Mouse (Mus musculus) limb, embryonic 11.5 days (tissue): ENCODE data around the gene Klk1. TPM values are rescaled to one million over a fixed set of nuclear protein-coding genes. Genes with fewer than 3 reads are reported as not detected.
"Not testable (repeated sequence)": the region's sequence is repeated elsewhere in the genome, so short reads cannot be mapped to it uniquely, and the experiment has no call there.

Experiments
- ATAC-seq: fragments of 200-750 bp; cut with Nextera tagmentation; 2 replicates; pipeline ENCODE4 v1.8.0; 2017; ENCODE audit warnings: low read depth; ENCODE audit not compliant: insufficient number of reproducible peaks, low FRiP score, low TSS enrichment
- DNase-seq: peaks from one replicate; pipeline ENCODE4 v3.0.0-alpha.2; 2015; ENCODE audit warnings: low spot score
- H3K27ac ChIP-seq: fragments of 300-500 bp; sonication (generic); replicated peaks from 2 replicates; pipeline ENCODE4 v1.5.1; 2014; ENCODE audit warnings: low read depth, mild to moderate bottlenecking, low read length
- H3K27me3 ChIP-seq: fragments of 300-500 bp; sonication (generic); 2 replicates; pipeline ENCODE4 v1.6.1; 2014; ENCODE audit warnings: mild to moderate bottlenecking, low read length, mixed read lengths; ENCODE audit not compliant: control insufficient read depth, insufficient read depth
- H3K36me3 ChIP-seq: fragments of 300-500 bp; sonication (generic); 2 replicates; pipeline ENCODE4 v1.6.1; 2014; ENCODE audit warnings: mild to moderate bottlenecking, low read length, moderate library complexity, mixed read lengths; ENCODE audit not compliant: control insufficient read depth, insufficient read depth
- H3K4me1 ChIP-seq: fragments of 300-500 bp; sonication (generic); 2 replicates; pipeline ENCODE4 v1.6.1; 2014; ENCODE audit warnings: low read length, mixed read lengths; ENCODE audit not compliant: control insufficient read depth, insufficient read depth
- H3K4me2 ChIP-seq: fragments of 300-500 bp; sonication (generic); 2 replicates; pipeline ENCODE4 v1.6.1; 2014; ENCODE audit warnings: low read depth, mild to moderate bottlenecking, moderate library complexity; ENCODE audit not compliant: severe bottlenecking
- H3K4me3 ChIP-seq: fragments of 300-500 bp; sonication (generic); 2 replicates; pipeline ENCODE4 v1.5.1; 2014; ENCODE audit warnings: low read depth, low read length
- H3K9ac ChIP-seq: fragments of 300-500 bp; sonication (generic); 2 replicates; pipeline ENCODE4 v1.6.1; 2014; ENCODE audit warnings: mild to moderate bottlenecking, low read length
- H3K9me3 ChIP-seq: fragments of 300-500 bp; sonication (generic); 2 replicates; pipeline ENCODE4 v1.6.1; 2016; ENCODE audit warnings: low read length; ENCODE audit not compliant: control insufficient read depth
- WGBS: fragments of 180-500 bp; shearing (Covaris S2); extraction: QIAGEN DNeasy Blood & Tissue Kit; methylation state at CpG from one replicate; pipeline ENCODE4 v1.1.7; 2014; 5-methylcytosine and 5-hydroxymethylcytosine counted together
- polyA plus RNA-seq: library from polyadenylated mRNA; unstranded; fragments of >200 nt; fragmentation: Nextera tagmentation; extraction: Ambion mirVana; gene quantifications from 2 replicates; pipeline ENCODE4 v1.2.1, GENCODE M21; 2014

Klk1 gene
- polyA plus RNA-seq, 1 experiment from 2014 or later, result not detected

- peak within 1 kb of the TSS; percentile 89 for H3K27ac ChIP-seq
- DNase-seq (peak; percentile 94), ATAC-seq (peak; percentile 86)
- no peaks in the 10 kb centered on the region for H3K27me3 ChIP-seq
- under 1% methylated on average over 62 of the region's 62 CpGs for WGBS
- peaks cover 5% of the 10 kb centered on the region; the same call in 1 of the 2 replicates for H3K4me1 ChIP-seq
- H3K4me2 ChIP-seq, result peak within 1 kb of the TSS; percentile 71
- peak within 1 kb of the TSS; percentile 96 for H3K9ac ChIP-seq
- H3K4me3 ChIP-seq, result peak within 1 kb of the TSS; percentile 88
- H3K9me3 ChIP-seq, result no peaks in the 10 kb centered on the region
- peaks cover 14% of the 10 kb centered on the region; the same call in 1 of the 2 replicates for H3K36me3 ChIP-seq
Measured at GRCm38 (mm10) chr7:44246055-44246983, 21.2 kb downstream of the Klk1 start, which contains the start of the genes 1700028J19Rik and 2410002F23Rik. TSS of gene 1700028J19Rik (minus strand) at chr7:44246695. TSS of gene 2410002F23Rik (plus strand) at chr7:44246722.

- Histone ChIP-seq H3K9ac (peak overlapping the region; percentile 96), H3K27me3 (no peaks in the 10 kb centered on the region), H3K9me3 (no peaks in the 10 kb centered on the region), H3K4me2 (peak overlapping the region; percentile 71), H3K27ac (peak overlapping the region; percentile 56; the same call in 1 of the 2 replicates), H3K4me3 (peak overlapping the region; percentile 88), H3K36me3 (peaks cover 14% of the 10 kb centered on the region; the same call in 1 of the 2 replicates), H3K4me1 (peaks cover 5% of the 10 kb centered on the region; the same call in 1 of the 2 replicates)
- WGBS, result 0% methylated on average over 23 of the region's 23 CpGs
- ATAC-seq (peak; percentile 18), DNase-seq (no peak)
Measured at GRCm38 (mm10) chr7:44246984-44247470, 21.9 kb downstream of the Klk1 start.

GRCm38 (mm10) chr7:44247971-44248370, 22.8 kb downstream of the Klk1 start:
- ATAC-seq (no peak), DNase-seq (no peak)
- H3K4me3 ChIP-seq, result peak overlapping the region; percentile 88
- no peaks in the 10 kb centered on the region for H3K9me3 ChIP-seq
- WGBS, result 94% methylated on average over 2 of the region's 2 CpGs
- H3K9ac ChIP-seq, result no peak overlapping the region
- H3K27ac ChIP-seq, result no peak overlapping the region
- peaks cover 5% of the 10 kb centered on the region; the same call in 1 of the 2 replicates for H3K4me1 ChIP-seq
- peak overlapping the region; percentile 71 for H3K4me2 ChIP-seq
- H3K27me3 ChIP-seq, result no peaks in the 10 kb centered on the region
- peaks cover 18% of the 10 kb centered on the region for H3K36me3 ChIP-seq

GRCm38 (mm10) chr7:44249248-44249647, 24.1 kb downstream of the Klk1 start:
- Histone ChIP-seq H3K4me3 (no peak overlapping the region), H3K27ac (no peak overlapping the region), H3K27me3 (no peaks in the 10 kb centered on the region), H3K4me1 (peaks cover 5% of the 10 kb centered on the region; the same call in 1 of the 2 replicates), H3K4me2 (no peak overlapping the region), H3K9ac (no peak overlapping the region), H3K9me3 (no peaks in the 10 kb centered on the region), H3K36me3 (peaks cover 18% of the 10 kb centered on the region)
- DNase-seq (no peak), ATAC-seq (no peak)
- WGBS, result 94% methylated on average over 4 of the region's 4 CpGs

GRCm38 (mm10) chr7:44250732-44251275, 25.6 kb downstream of the Klk1 start:
- WGBS, result 91% methylated on average over 17 of the region's 17 CpGs
- not testable (repeated sequence) for H3K4me2 ChIP-seq

GRCm38 (mm10) chr7:44253023-44253616, 28.0 kb downstream of the Klk1 start:
- Histone ChIP-seq H3K27ac (no peak overlapping the region), H3K9ac (no peak overlapping the region), H3K36me3 (peaks cover 18% of the 10 kb centered on the region), H3K4me1 (no peaks in the 10 kb centered on the region), H3K4me3 (no peak overlapping the region), H3K9me3 (no peaks in the 10 kb centered on the region), H3K27me3 (no peaks in the 10 kb centered on the region), H3K4me2 (no peak overlapping the region)
- ATAC-seq (no peak), DNase-seq (no peak)
- WGBS, result 65% methylated on average over 15 of the region's 15 CpGs

More at GRCm38 (mm10) chr7:44250732-44251275, 25.6 kb downstream of the Klk1 start:
- not testable (repeated sequence) for H3K4me1 ChIP-seq, DNase-seq, H3K9me3 ChIP-seq, H3K27ac ChIP-seq, H3K9ac ChIP-seq, H3K4me3 ChIP-seq, ATAC-seq, H3K27me3 ChIP-seq
- peaks cover 18% of the 10 kb centered on the region for H3K36me3 ChIP-seq

- H3K27ac ChIP-seq, result no peak overlapping the region
Measured at GRCm38 (mm10) chr7:44254930-44255329, 29.8 kb downstream of the Klk1 start.

GRCm38 (mm10) chr7:44257278-44257677, 32.1 kb downstream of the Klk1 start, which contains the start of gene Acp4:
TSS of gene Acp4 (minus strand) at chr7:44257378.
- 71% methylated on average over 4 of the region's 4 CpGs for WGBS
- no peak within 1 kb of the TSS for H3K27ac ChIP-seq
- ATAC-seq (no peak), DNase-seq (no peak)
- H3K9me3 ChIP-seq, result no peaks in the 10 kb centered on the region
- H3K27me3 ChIP-seq, result no peaks in the 10 kb centered on the region
- peaks cover 4% of the 10 kb centered on the region for H3K36me3 ChIP-seq
- no peak within 1 kb of the TSS for H3K9ac ChIP-seq
- H3K4me3 ChIP-seq, result no peak within 1 kb of the TSS
- H3K4me2 ChIP-seq, result no peak within 1 kb of the TSS
- no peaks in the 10 kb centered on the region for H3K4me1 ChIP-seq

More at GRCm38 (mm10) chr7:44254930-44255329, 29.8 kb downstream of the Klk1 start:
- Histone ChIP-seq H3K4me2 (no peak overlapping the region), H3K9me3 (no peaks in the 10 kb centered on the region), H3K4me3 (no peak overlapping the region), H3K36me3 (peaks cover 12% of the 10 kb centered on the region), H3K9ac (no peak overlapping the region), H3K27me3 (no peaks in the 10 kb centered on the region), H3K4me1 (no peaks in the 10 kb centered on the region)
- ATAC-seq, result no peak
- 85% methylated on average over 6 of the region's 6 CpGs for WGBS
- DNase-seq, result no peak
